Mouse (Mus musculus): ENCODE measurements around the gene Gm28035. TPM values are rescaled to one million over a fixed set of nuclear protein-coding genes. Genes with fewer than 3 reads are reported as not detected.

Gene Gm28035
- total RNA-seq, 2 experiments from 2014 or later, result 8.7 to 10.9 TPM

DNA sequence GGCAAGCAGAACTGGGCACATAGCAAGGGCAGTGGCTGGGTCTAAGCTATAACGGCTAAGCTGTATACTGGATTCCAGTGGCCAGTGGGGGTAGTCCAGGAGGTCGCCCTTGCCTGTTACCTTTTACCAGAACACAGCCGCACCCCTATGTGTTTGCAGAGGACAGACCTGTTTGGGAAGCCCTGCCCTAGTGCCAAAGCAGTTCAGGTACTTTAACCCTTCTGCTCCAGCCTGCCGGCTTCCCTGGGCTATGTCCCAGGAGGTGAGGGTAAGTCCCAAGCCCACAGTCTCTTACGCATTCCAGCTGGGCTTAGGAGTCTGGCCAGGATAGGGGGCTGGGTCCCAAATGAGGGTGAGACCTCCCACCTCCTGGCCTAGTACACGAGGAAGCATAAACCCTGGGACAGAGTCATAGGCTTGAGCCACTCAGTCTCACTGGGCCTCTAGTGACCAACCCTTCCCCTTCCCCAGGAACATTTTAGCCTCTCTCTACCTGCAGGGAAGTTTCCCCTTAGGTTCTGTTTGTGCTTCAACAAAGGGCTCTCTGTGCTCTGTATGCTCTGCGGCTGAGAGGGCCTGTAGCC lies 4.3 kb downstream of the Gm28035 start:
- no peak for TF ChIP-seq CTCF (conservative IDR thresholded peaks at IDR 0.05)
- Histone ChIP-seq H3K27ac (no peak overlapping the region), H3K4me3 (no peak overlapping the region)
- no peak for DNase-seq (ENCODE audit: low spot score in 2 of 2)

DNA sequence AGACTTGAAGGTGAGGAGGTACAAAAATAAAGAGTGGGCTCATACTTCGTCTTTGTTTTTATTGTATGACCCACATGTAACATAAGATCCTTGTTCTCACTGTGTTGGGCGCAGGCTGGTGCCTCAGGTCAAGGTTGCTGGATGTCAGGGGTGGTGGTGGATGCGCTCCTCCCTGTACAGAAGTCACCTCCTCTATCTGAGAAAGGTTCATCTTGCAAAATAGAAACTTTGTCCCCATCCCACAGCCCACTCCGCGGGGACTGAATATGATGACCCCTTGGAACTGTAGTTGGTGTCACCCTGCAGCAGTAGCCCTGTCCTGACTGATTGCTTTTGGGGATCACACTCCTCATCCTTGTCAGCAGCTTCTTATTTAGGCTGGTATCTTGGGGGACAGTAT lies 6.7 kb downstream of the Gm28035 start:
- no peak for DNase-seq (ENCODE audit: low spot score in 2 of 2)
- TF ChIP-seq CTCF (conservative IDR thresholded peaks at IDR 0.05), result no peak
- H3K4me3 ChIP-seq, result no peak overlapping the region
- H3K27ac ChIP-seq, result peak overlapping the region; percentile 48; the same call in 1 of the 2 replicates

DNA sequence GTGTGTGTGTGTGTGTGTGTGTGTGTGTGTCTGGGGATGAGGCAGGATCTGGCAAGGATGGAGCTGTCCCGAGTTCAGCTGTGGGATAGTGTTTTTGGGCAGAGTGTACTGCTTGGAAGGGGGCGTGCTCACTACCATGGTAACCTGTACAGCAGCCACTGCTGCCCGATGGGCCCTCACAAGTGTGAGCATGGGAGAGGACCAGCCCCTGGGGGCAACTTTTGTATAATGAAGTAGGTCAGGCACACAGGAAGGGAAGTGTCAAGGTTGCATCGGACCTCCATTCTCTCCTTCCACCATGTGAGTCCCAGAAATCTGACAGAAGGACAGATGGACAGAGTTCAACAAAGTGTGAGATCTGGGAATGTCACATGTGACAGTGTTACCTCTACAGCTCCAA lies 7.3 kb downstream of the Gm28035 start:
- no peak overlapping the region for H3K4me3 ChIP-seq
- DNase-seq (ENCODE audit: low spot score in 2 of 2), result no peak
- TF ChIP-seq CTCF (conservative IDR thresholded peaks at IDR 0.05), result no peak
- peak overlapping the region; percentile 43; the same call in 1 of the 2 replicates for H3K27ac ChIP-seq

- no peak for DNase-seq (ENCODE audit: low spot score in 2 of 2)
- Histone ChIP-seq H3K27ac (peak overlapping the region; percentile 36), H3K4me3 (no peak overlapping the region)
- TF ChIP-seq CTCF (conservative IDR thresholded peaks at IDR 0.05), result no peak
Observed at GRCm38 (mm10) chr2:30249182-30249581, 8.8 kb downstream of the Gm28035 start.

GRCm38 (mm10) chr2:30250166-30251128 lies 10.1 kb downstream of the Gm28035 start:
- no peak for TF ChIP-seq CTCF (conservative IDR thresholded peaks at IDR 0.05)
- peak overlapping the region; percentile 55; the same call in 1 of the 2 replicates for H3K27ac ChIP-seq
- no peak for DNase-seq (ENCODE audit: low spot score in 2 of 2)
- H3K4me3 ChIP-seq, result no peak overlapping the region

- no peak overlapping the region for H3K4me3 ChIP-seq
- peak overlapping the region; percentile 73 for H3K27ac ChIP-seq
- TF ChIP-seq CTCF (conservative IDR thresholded peaks at IDR 0.05), result no peak
- DNase-seq (ENCODE audit: low spot score in 2 of 2), result no peak
Observed at GRCm38 (mm10) chr2:30251417-30252104, 11.2 kb downstream of the Gm28035 start.

- peak overlapping the region; percentile 73 for H3K27ac ChIP-seq
- no peak for DNase-seq (ENCODE audit: low spot score in 2 of 2)
Observed at GRCm38 (mm10) chr2:30252521-30252920, 12.2 kb downstream of the Gm28035 start.

DNA sequence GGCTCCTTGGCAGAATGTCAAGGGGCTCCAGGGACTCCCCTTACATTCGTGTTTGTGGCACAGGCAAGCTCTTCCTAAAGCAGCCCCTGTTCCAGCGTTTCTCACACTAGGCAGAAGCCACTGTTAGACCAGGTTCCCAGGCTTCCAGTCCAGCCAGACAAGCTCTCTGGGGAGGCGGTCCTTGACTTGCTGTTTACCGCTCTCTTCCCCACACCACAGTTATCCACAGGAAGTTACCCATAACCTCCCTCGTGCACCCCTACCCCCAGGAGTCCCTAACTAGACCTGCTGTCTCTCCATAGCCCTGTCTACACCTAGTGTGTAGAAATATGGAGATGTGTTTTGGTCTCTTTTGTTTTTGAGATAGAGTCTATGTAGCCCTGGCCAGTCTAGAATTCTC lies 13.4 kb downstream of the Gm28035 start:
- TF ChIP-seq CTCF (conservative IDR thresholded peaks at IDR 0.05), result no peak
- DNase-seq (ENCODE audit: low spot score in 2 of 2), result no peak
- no peak overlapping the region for H3K4me3 ChIP-seq
- H3K27ac ChIP-seq, result no peak overlapping the region

More at GRCm38 (mm10) chr2:30252521-30252920, 12.2 kb downstream of the Gm28035 start:
- no peak overlapping the region for H3K4me3 ChIP-seq
- no peak for TF ChIP-seq CTCF (conservative IDR thresholded peaks at IDR 0.05)

DNA sequence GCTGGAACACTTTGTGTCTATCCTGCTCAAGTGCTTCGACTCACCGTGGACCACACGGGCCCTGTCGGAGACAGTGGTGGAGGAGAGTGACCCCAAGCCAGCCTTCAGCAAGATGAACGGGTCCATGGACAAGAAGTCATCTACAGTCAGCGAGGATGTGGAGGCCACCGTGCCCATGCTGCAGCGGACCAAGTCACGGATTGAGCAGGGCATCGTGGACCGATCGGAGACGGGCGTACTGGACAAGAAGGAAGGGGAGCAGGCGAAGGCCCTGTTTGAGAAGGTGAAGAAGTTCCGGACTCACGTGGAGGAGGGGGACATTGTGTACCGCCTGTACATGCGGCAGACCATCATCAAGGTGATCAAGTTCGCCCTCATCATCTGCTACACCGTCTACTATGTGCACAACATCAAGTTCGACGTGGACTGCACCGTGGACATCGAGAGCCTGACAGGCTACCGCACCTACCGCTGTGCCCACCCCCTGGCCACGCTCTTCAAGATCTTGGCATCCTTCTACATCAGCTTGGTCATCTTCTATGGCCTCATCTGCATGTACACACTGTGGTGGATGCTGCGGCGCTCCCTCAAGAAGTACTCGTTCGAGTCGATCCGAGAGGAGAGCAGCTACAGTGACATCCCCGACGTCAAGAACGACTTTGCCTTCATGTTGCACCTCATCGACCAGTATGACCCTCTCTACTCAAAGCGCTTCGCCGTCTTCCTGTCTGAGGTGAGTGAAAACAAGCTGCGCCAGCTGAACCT lies 15.4 kb downstream of the Gm28035 start:
- TF ChIP-seq CTCF (conservative IDR thresholded peaks at IDR 0.05), result no peak
- DNase-seq (ENCODE audit: low spot score in 2 of 2), result no peak

DNA sequence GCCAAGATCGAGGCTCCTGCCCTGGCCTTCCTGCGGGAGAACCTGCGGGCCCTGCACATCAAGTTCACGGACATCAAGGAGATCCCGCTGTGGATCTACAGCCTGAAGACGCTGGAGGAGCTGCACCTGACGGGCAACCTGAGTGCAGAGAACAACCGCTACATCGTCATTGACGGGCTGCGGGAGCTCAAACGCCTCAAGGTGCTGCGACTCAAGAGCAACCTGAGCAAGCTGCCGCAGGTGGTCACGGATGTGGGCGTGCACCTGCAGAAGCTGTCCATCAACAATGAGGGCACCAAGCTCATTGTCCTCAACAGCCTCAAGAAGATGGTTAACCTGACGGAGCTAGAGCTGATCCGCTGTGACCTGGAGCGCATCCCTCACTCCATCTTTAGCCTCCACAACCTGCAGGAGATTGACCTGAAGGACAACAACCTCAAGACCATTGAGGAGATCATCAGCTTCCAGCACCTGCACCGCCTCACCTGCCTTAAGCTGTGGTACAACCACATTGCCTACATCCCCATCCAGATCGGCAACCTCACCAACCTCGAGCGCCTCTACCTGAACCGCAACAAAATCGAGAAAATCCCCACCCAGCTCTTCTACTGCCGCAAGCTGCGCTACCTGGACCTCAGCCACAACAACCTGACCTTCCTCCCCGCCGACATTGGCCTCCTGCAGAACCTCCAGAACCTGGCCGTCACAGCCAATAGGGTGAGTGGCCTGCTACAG lies 16.4 kb downstream of the Gm28035 start:
- H3K4me3 ChIP-seq, result no peak overlapping the region
- no peak for TF ChIP-seq CTCF (conservative IDR thresholded peaks at IDR 0.05)

More for the DNA sequence above, 15.4 kb downstream of the Gm28035 start:
- Histone ChIP-seq H3K4me3 (no peak overlapping the region), H3K27ac (no peak overlapping the region)

GRCm38 (mm10) chr2:30257699-30258460 lies 17.5 kb downstream of the Gm28035 start:
- TF ChIP-seq CTCF (conservative IDR thresholded peaks at IDR 0.05), result no peak
- H3K27ac ChIP-seq, result peak overlapping the region; percentile 54
- H3K4me3 ChIP-seq, result no peak overlapping the region
- DNase-seq (ENCODE audit: low spot score in 2 of 2), result no peak

More for the DNA sequence above, 16.4 kb downstream of the Gm28035 start:
- no peak for DNase-seq (ENCODE audit: low spot score in 2 of 2)
- H3K27ac ChIP-seq, result no peak overlapping the region
